Mouse (Mus musculus): ENCODE data around the gene Mgat3. TPM values are rescaled to one million over a fixed set of nuclear protein-coding genes. Genes with fewer than 3 reads are reported as not detected.
A peak's percentile ranks its signal among the peaks of the same experiment; 100 is the strongest.

Gene Mgat3
- polyA plus RNA-seq, 1 experiment, result 64.7 TPM

DNA sequence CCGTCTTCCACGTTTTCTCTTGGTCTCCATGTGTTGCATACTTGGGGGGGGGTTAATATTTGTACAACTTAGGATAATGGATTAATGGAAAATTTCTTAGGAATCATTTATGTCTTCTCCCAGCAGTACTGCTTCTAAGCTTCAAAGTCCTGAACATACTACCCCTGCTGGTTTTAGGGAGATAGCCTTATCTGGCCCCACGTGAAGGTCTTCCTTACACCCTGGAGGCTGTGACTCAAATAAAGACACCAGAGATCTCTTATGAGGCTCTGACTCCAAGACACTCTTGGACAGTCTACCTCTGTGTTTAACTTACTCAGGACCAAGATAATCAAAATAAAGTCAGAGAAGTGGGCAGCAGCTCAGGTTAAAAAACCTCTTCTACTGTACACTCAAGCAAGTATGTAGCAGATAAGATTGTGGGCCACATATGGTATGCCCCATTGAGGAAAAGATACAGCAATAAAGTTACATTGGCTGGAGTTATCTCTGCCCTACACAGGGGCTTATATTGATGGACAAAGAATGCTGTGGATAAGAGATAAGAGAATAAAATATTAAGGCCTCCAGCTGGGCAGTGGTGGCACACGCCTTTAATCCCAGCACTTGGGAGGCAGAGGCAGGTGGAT, 8.7 kb downstream of the Mgat3 start:
- no peak for TF ChIP-seq CTCF (IDR thresholded peaks at IDR 0.05; ENCODE audit: borderline replicate concordance, extremely low read depth, insufficient read depth, insufficient read length)
- TF ChIP-seq POLR2A (IDR thresholded peaks at IDR 0.05; ENCODE audit: borderline replicate concordance, extremely low read depth, insufficient read depth, insufficient read length, poor library complexity, severe bottlenecking), result no peak
- no peak for DNase-seq (ENCODE audit: low read depth)

DNA sequence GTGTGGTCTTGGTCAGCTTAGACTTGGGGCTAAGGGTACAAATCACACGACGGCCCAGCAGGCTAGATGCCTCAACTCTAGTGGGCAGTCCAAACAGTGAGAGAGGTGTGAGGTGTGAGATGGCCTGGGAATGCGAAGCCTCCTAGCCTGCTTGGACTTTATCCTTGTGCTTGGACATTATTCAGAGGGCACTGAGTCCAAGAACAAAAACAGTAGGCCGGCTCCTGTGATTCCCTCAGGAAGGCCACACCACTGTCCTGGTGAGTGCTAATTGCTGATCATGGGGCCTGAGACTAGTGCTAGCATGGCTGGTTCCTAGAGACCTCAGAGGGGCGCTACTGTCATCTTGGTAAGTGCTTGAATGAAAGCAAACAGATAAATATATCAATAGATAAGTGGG, 15.4 kb downstream of the Mgat3 start:
- no peak for DNase-seq (ENCODE audit: low read depth)
- TF ChIP-seq CTCF (IDR thresholded peaks at IDR 0.05; ENCODE audit: borderline replicate concordance, extremely low read depth, insufficient read depth, insufficient read length), result no peak
- TF ChIP-seq POLR2A (IDR thresholded peaks at IDR 0.05; ENCODE audit: borderline replicate concordance, extremely low read depth, insufficient read depth, insufficient read length, poor library complexity, severe bottlenecking), result no peak

DNA sequence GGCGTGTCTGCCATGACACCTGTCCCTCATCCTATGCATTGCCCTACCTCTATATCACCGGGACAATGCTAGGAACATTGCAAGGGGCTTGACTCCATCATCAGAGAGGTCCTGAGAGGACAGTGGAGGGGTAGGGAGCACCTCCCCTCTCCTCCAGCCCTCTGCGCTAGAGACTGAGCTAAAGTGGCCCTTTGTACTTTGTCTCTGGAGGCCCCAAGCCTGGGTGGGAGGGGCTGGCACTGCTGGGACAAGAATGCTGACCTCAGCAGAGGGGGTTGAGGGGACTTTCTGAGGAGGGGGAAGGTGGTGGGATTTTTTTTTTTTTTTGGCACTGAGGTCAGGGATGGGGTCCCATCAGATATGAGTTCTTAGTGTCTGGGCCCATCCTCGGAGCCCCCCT, 16.6 kb downstream of the Mgat3 start:
- no peak for TF ChIP-seq POLR2A (IDR thresholded peaks at IDR 0.05; ENCODE audit: borderline replicate concordance, extremely low read depth, insufficient read depth, insufficient read length, poor library complexity, severe bottlenecking)
- no peak for TF ChIP-seq CTCF (IDR thresholded peaks at IDR 0.05; ENCODE audit: borderline replicate concordance, extremely low read depth, insufficient read depth, insufficient read length)
- no peak for DNase-seq (ENCODE audit: low read depth)

DNA sequence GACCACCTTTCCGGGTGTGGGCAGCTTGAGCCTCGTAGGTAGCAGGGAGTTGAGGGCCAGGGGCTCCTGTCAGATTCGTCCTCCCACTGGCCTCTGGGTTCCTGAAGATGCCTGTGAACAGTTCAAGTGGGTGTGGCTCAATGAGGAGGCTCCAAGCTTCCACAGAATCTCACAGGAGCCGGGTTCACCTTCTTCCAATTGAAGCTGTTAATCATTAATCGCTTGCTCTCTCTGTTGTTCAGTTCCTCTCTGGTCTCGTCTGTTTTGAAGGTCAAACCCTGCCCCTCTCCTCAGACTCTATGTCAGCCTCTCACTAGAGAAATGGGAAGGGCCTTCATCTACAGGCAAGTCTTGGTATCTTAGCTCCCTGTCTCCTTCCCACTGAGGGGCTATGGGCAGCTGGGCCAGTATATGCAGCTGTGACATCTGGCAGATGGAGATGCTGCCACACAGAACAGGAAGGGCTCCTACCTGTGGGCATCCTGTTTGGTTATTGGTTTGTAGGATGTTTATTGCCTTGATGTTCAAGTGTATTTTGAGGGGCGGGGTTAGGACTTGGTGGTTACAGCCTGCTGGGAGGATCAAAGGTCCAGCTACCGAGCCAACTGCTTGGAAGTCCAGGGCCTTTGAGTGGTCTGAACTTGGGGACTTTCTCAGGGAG, 18.2 kb downstream of the Mgat3 start:
- TF ChIP-seq POLR2A (IDR thresholded peaks at IDR 0.05; ENCODE audit: borderline replicate concordance, extremely low read depth, insufficient read depth, insufficient read length, poor library complexity, severe bottlenecking) (no peak), CTCF (IDR thresholded peaks at IDR 0.05; ENCODE audit: borderline replicate concordance, extremely low read depth, insufficient read depth, insufficient read length) (no peak)
- DNase-seq (ENCODE audit: low read depth), result no peak

DNA sequence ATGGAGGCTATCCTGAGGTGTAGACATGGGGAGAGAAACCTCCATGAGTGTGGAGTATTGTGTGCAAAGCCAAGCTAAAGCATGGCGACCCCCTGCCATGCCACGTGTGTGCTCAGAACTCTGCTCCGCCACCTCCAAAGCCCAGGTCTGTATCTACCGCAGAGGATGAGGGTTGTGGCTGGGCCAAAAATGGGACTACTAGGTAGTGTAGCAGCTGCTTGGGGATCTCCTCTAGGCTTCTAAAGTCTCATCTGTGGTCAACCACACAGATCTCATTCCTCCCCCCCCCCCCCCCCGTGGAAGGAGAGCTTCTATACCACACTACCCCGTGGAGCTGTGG, 18.7 kb downstream of the Mgat3 start:
- TF ChIP-seq POLR2A (IDR thresholded peaks at IDR 0.05; ENCODE audit: borderline replicate concordance, extremely low read depth, insufficient read depth, insufficient read length, poor library complexity, severe bottlenecking), result no peak
- no peak for DNase-seq (ENCODE audit: low read depth)

DNA sequence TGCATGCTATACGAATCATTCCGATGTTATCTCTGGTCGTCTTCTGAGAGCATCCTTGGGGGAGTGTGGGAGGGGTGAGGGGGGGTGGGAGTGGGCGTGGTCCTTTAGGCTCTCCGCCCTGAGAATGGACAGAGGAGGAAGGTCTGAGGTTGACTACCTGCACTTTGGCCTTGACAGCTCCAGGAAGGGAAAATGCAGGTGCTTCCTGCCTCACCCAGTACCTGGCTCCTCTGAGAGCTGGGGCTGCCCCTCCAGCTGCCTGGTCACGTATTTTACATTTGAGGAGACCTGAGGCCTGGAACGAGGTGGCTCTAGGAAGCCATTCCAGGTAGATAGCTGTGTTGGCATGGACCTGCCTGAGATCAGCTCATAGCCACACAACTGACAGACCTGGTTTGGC, 19.3 kb downstream of the Mgat3 start:
- TF ChIP-seq POLR2A (IDR thresholded peaks at IDR 0.05; ENCODE audit: borderline replicate concordance, extremely low read depth, insufficient read depth, insufficient read length, poor library complexity, severe bottlenecking) (no peak), CTCF (IDR thresholded peaks at IDR 0.05; ENCODE audit: borderline replicate concordance, extremely low read depth, insufficient read depth, insufficient read length) (no peak)
- DNase-seq (ENCODE audit: low read depth), result no peak

DNA sequence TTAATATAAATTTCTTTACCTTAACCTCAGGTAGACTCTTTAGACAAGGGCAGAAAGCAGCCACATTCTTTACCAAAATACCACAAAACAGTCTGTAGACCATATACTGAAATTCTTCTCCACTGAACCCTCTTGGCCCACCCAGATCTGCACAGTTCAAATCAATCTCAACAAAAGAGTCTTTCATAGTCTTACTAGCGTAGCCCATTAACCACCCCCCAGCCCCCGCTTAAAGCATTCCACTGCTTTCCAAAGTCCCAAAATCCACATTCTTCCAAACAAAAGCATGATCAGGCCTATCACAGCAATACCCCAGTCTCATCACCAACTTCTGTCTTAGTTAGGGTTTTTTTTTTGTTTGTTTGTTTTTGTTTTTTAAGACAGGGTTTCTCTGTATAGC, 26.0 kb downstream of the Mgat3 start:
- TF ChIP-seq CTCF (IDR thresholded peaks at IDR 0.05; ENCODE audit: borderline replicate concordance, extremely low read depth, insufficient read depth, insufficient read length) (no peak), POLR2A (IDR thresholded peaks at IDR 0.05; ENCODE audit: borderline replicate concordance, extremely low read depth, insufficient read depth, insufficient read length, poor library complexity, severe bottlenecking) (no peak)
- no peak for DNase-seq (ENCODE audit: low read depth)

DNA sequence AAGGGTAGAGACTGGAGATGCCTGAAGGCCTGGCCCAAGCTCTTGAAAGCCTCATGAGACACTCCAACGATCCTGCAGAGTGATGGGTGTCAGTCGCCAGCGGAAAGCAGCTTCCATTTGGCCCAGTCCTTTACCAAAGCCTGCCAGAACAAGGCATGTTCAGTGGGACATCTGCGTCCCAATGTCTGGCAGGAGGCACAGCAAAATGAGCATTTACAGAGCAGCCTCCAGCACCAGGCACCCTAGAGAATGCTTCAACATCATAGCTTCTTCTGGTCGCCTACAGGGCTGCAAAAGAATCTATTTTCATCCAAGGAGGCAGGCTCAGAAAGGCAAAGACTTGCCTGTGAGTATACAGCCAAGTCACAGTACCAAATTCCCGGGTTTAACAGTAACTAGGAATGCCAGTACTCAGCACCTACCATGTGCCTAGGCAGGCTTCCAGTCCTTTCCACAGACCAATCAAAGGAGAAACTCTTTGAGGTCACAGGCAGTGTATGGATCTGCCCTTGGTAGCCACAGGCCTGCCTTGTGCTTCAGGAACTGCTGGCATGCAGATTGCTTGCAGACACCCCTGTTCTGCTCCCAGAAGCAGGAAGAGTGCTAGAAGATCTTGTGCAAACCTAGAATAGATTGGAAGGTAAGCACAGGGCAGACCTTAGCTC, 28.7 kb downstream of the Mgat3 start:
- TF ChIP-seq CTCF (IDR thresholded peaks at IDR 0.05; ENCODE audit: borderline replicate concordance, extremely low read depth, insufficient read depth, insufficient read length), result no peak
- no peak for TF ChIP-seq POLR2A (IDR thresholded peaks at IDR 0.05; ENCODE audit: borderline replicate concordance, extremely low read depth, insufficient read depth, insufficient read length, poor library complexity, severe bottlenecking)
- DNase-seq (ENCODE audit: low read depth), result peak; percentile 25

DNA sequence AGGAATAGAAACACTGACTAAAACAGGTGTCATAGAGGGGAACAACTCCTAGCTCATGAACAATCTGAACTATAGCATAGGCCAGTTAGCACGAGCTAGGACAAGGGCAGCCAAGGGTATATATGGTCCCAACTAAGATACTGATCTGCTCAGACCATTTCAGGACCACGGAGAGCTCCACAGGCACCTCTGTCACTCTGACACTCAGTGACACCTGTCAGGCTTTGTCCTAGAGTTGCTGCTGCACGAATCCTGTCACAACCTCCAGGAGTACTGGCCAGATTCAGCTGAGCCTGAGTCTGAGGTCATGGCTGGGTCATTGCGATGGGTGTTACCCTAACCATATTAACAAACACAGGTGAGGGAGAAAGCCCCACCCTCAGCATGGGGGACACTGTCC, 29.9 kb downstream of the Mgat3 start:
- TF ChIP-seq POLR2A (IDR thresholded peaks at IDR 0.05; ENCODE audit: borderline replicate concordance, extremely low read depth, insufficient read depth, insufficient read length, poor library complexity, severe bottlenecking) (no peak), CTCF (IDR thresholded peaks at IDR 0.05; ENCODE audit: borderline replicate concordance, extremely low read depth, insufficient read depth, insufficient read length) (no peak)

DNA sequence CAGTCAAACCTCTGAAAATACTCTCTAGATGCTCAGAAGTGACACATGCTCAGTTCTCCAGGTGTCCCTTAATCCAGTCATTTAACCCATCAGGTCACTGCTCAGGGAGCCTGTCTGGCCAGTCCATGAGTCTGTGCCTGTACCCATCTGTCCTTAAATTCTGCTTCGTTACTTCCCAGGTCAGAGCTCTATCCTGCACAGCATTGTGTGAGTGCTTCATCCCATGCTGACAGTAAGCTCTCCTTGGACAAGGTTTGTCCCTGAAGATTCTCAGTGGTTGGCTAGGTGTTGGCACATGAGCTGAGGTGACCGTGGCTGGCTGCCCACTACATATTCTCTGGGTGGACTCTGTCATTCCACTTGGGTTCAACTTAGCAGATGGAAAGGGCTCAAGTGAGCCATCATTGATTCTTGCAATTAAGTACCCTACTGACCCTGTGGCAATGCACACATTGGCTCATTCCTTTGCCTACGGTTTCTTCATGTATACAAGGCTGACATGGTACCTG, 32.6 kb downstream of the Mgat3 start:
- DNase-seq (ENCODE audit: low read depth), result no peak
- TF ChIP-seq POLR2A (IDR thresholded peaks at IDR 0.05; ENCODE audit: borderline replicate concordance, extremely low read depth, insufficient read depth, insufficient read length, poor library complexity, severe bottlenecking), result no peak
- no peak for TF ChIP-seq CTCF (IDR thresholded peaks at IDR 0.05; ENCODE audit: borderline replicate concordance, extremely low read depth, insufficient read depth, insufficient read length)

More for the DNA sequence above, 29.9 kb downstream of the Mgat3 start:
- DNase-seq (ENCODE audit: low read depth), result no peak

DNA sequence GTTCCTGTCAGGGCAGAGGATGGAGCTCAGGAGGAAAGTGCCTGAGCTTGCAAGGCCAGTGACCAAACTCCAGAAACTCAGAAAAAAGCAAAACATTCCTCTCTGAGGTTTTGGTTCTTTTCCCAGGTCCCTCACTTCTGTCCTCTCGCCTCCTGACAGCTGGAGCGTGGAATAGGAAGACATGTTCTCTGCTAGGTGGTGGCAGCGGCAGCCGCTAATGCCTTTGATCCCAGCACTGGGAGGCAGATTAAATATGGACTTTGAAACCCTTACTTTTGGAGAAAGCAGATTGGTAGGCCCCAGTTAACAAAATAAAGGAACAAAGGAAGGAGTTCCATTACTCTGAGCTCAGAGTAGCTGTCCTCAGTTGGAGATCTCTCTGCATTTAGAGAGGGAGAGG, 34.9 kb downstream of the Mgat3 start:
- DNase-seq (ENCODE audit: low read depth), result peak; percentile 34
- TF ChIP-seq POLR2A (IDR thresholded peaks at IDR 0.05; ENCODE audit: borderline replicate concordance, extremely low read depth, insufficient read depth, insufficient read length, poor library complexity, severe bottlenecking) (no peak), CTCF (IDR thresholded peaks at IDR 0.05; ENCODE audit: borderline replicate concordance, extremely low read depth, insufficient read depth, insufficient read length) (no peak)

DNA sequence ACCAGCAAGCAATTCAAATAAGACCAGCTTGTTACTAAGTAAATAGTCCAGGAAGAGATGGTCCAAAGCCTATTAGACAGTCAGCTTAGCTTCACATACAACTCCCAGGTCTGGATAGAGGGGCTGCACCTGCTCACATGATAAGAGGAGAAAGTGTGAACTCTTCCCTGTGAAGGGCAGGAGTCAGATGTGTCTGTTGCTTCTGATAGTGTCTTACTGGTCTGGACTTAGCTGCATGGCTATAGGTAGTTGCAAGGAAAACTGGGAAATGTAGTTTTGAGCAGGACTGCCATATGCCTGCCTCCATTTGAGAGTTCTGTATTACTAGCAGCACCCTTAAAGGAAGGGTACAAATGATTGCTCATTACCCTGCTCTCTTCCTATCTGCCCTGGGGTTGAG, 40.2 kb downstream of the Mgat3 start:
- no peak for DNase-seq (ENCODE audit: low read depth)
- no peak for TF ChIP-seq POLR2A (IDR thresholded peaks at IDR 0.05; ENCODE audit: borderline replicate concordance, extremely low read depth, insufficient read depth, insufficient read length, poor library complexity, severe bottlenecking)
- no peak for TF ChIP-seq CTCF (IDR thresholded peaks at IDR 0.05; ENCODE audit: borderline replicate concordance, extremely low read depth, insufficient read depth, insufficient read length)
